Mouse (Mus musculus) fat pad, adult 2 months (tissue): Measurements from ENCODE around the gene Tex37.

Experiments
- DNase-seq: peaks from one replicate; pipeline ENCODE4 v3.0.0-alpha.2; 2011; ENCODE audit warnings: low read depth, low spot score; ENCODE audit errors: extremely low read depth

Tex37 gene

DNA sequence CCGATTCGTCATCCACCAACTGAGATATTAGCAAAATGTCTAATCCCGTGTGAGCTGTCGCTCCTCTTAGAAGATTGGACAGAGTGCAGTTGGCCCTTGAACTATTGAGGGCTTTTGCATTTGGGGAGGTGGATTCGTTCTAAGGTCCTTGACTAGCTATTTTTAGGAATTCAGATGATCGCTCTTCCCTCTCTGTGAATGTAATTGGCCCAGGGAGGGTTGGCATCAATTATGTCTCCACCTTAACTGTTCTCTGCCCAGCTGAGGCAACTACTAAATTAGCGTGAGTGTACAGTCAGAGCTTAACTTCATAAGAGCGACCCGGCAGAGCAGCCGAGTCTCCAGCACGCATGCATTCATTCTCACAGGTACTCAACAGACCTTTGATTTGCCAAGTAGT lies 30.7 kb downstream of the Tex37 start:
- DNase-seq, result no peak

DNA sequence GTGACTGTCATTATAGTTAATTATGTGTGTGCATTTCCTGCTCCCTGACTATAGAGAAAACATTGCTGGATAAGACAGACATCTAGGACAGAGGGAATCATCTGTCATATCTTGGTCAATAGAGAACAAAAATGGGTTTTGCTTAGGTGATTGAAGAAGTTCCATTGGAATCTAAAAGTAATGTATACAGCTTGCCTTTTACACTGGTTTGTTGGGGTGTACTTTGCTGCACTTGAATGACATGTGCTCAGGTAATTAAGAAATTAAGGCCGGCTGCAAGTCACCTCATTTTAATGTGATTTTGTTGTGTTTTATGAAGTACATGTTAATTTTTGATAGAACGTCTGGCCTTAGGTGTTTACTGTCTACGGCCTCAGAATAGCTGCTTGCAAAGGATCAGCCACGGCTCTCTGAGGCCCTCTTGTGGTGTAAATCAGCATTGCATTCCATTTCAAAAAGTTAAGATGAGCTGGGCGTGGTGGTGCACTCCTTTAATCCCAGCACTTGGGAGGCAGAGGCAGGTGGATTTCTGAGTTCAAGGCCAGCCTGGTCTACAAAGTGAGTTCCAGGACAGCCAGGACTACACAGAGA lies 37.9 kb downstream of the Tex37 start:
- no peak for DNase-seq

DNA sequence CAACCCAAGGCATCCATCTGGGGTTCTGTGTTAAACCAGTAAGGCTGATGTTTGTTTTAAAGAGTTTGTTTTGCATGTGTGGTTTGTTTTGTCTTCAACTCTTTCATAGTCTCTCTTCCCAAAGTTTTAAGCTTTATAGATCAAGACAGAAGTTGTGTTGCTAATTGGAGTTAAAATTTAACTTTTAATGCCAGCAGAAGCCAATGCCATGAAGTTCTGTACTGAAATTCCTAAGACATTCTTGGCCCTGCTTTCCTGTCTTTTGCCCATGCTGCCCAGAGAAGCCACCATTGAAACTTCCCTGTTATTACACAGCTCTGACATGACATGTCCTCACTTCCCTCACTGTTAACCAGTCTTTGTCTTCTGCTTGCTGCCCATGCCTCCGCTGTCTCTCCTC lies 43.7 kb downstream of the Tex37 start:
- no peak for DNase-seq

DNA sequence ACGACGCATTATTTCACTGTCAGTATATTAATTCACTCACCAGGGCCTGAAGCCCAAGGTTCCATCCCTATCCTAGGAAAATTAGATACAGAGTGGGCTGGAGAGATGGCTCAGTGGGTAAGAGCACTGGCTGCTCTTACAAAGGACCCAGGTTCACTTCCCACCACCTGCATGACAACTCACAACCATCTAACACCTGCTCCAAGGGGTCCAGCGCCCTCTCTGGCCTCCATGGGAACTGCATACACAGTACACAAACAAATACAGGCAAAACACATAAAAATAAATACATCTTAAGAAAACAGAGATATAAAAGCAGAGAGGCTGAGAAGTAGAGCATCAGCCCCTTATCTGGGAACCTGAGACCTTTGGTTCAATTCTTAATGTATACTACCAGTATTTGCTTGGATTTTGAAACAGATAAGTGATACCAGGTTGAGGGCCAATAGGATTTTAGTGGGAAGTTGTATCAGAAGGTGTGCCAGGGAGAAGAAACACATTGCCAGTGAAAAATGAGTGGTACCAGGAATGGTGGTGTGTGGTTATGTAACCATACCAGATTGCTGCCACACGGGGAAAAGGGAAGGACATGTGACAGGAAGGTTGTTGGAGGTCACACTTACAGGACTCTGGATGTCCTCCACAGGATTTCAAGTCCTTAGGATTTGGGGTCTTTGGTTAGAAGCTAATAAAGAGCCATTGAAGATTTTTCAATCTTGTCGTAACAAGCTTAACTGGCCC lies 44.5 kb downstream of the Tex37 start:
- no peak for DNase-seq

DNA sequence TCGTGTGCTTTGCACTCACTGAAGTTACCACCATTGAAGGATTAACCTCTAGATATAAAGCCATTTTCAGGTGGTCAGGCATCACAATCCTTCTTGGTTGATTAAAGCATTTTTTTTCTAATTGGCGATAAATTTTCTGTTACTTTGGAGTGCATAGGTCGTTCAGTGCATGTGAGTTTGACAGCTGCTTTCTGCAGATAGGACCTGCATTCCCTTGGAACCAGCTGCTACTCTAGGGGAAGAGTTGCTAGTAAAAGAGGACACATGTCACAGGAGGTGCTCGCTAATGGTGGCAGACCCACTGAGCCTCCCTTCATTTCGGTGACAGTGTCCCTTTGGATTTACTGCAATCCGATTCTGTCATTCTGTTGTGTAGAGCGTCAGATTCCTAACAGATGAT lies 46.2 kb downstream of the Tex37 start:
- DNase-seq, result no peak

DNA sequence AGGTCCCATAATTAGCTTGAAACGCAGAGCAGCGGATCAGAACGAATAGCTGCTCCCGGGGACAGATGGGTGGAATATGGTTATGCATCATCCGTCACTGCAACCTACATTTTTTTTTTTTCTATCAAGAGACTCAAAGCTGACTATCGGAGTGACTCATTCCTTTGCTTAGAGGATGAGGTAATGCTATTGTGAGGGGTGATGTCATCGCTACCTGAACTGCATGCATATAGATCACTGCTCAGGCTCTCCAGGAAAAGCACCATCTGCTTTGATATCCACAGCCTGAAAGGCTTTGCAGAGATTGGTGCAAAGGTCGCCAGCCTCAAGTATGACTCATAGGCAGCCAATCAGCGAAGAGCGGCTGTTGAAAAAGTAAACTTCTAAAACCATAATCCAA lies 46.6 kb downstream of the Tex37 start:
- peak; percentile 23 for DNase-seq

DNA sequence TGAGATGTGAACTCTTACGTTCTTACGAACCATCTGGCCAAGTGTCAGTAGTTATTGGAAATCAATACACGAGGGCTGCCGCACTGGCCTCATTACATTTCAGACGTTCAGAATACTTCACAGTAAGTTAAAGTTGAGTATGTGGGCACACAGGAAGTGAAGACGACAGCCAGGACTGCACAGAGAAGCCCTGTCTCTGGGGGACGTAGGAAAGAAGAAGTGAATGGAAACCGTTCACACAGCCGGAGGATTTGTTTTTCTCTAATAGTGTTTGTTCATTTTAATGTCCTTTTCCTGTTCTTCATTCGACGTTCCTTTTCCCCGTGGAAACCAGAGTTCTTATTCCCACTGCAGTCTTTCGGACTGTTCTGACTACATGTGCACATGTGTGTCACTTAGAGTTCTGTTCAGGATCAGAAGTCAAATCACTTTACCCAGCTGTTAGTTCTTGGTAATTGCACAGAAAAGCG lies 47.2 kb downstream of the Tex37 start:
- no peak for DNase-seq

DNA sequence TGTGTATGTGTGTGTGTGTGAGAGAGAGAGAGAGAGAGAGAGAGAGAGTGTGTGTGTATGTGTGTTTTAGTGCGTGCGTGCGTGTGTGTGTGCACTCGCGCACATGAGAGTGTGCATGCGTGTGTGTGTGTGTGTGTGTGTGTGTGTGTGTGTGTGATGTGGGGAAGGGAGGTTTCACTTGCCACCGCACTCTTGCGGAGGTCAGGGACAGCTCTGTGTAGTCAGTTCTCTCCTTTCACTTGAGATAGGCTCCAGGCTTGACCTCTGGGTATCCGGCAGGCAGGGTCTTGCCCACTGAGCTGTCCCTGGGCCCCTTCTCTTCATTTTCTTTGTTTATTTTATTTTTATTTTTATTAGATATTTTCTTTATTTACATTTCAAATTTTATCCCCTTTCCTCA lies 51.4 kb downstream of the Tex37 start:
- DNase-seq, result no peak

DNA sequence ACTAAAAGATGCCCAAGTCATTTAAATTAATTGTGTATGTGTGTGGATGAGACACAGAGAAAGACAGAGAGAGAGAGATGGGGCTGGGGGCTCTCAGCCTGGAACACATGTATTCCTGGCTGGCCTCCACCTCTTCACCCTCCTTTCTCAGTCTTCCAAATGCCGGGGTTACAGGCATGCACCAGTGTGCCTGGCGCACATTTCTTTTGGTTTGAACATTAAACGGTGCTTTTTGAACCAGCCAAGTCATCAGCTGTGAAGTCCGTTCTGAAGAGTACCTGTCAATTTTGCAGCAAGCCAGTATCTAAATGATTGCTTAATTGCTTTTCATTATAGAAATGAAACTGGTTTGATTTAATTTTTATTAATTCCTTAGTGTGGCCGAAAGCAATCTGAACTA lies 52.0 kb downstream of the Tex37 start:
- DNase-seq, result no peak

DNA sequence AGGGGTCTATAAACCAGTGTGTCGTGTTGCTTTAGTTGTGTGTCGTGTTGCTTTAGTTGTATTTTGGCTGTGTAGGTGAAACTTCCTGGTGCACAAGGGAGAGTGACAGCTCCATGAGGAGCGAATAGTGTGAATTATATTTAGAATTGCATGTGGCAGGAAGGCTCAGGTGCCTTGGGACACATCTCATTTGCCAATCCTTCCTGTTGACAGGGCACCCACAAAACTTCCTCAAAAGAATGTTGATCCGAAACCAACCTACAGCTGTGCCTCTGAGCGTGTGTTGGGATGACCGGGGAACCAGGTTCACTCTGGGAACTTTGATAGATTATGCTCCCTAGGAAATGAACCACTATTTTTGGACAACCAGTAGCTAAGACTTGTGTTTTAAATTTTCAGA lies 54.4 kb downstream of the Tex37 start:
- DNase-seq, result no peak
